Mouse (Mus musculus): ENCODE measurements around the gene Cluh. TPM values are rescaled to one million over a fixed set of nuclear protein-coding genes. Genes with fewer than 3 reads are reported as not detected.

The Cluh gene
- polyA plus RNA-seq, 2 experiments = 14.3 to 29.5 TPM

GRCm38 (mm10) chr11:74672901-74673513, 23.7 kb downstream of the Cluh start:
- Histone ChIP-seq H3K4me1 (replicated peaks; ENCODE audit: control insufficient read depth in 2 of 2, insufficient read depth in 2 of 2, low read length in 1 of 2) (peaks cover 19 to 22% of the 10 kb centered on the region in 2 experiments), H3K4me2 (ENCODE audit: low read depth) (peak overlapping the region; percentile 31), H3K27ac (peak overlapping the region; percentile 29), H3K27me3 (ENCODE audit: control insufficient read depth, insufficient read depth, low read length) (no peaks in the 10 kb centered on the region), H3K9ac (replicated peaks) (no peak overlapping the region; the same call in 1 of the 2 replicates), H3K4me3 (ENCODE audit: insufficient read depth in 1 of 2, low read depth in 2 of 2, low read length in 2 of 2) (no peak overlapping the region), H3K9me3 (ENCODE audit: control insufficient read depth, low read length) (no peaks in the 10 kb centered on the region), H3K36me3 (replicated peaks; ENCODE audit: control insufficient read depth, insufficient read depth, low read depth) (peaks cover 46% of the 10 kb centered on the region)
- WGBS (ENCODE audit: insufficient replicate concordance) = 51% methylated on average over 6 of the region's 6 CpGs
- DNase-seq (ENCODE audit: low read depth in 3 of 3, low spot score in 3 of 3) = no peak
- ATAC-seq (ENCODE audit: insufficient read depth) = peak; percentile 22
- TF ChIP-seq CTCF (IDR thresholded peaks at IDR 0.05; ENCODE audit: low read depth) (no peak), EP300 (IDR thresholded peaks at IDR 0.05; ENCODE audit: low read depth) (no peak)

GRCm38 (mm10) chr11:74673561-74673960, 24.3 kb downstream of the Cluh start:
- H3K36me3 ChIP-seq (replicated peaks; ENCODE audit: control insufficient read depth, insufficient read depth, low read depth) = peaks cover 51% of the 10 kb centered on the region
- WGBS (ENCODE audit: insufficient replicate concordance) = 4% methylated on average over 1 of the region's 1 CpGs
- peak; percentile 51 to 60 (median 52) for DNase-seq (ENCODE audit: low read depth in 3 of 3, low spot score in 3 of 3)

DNA sequence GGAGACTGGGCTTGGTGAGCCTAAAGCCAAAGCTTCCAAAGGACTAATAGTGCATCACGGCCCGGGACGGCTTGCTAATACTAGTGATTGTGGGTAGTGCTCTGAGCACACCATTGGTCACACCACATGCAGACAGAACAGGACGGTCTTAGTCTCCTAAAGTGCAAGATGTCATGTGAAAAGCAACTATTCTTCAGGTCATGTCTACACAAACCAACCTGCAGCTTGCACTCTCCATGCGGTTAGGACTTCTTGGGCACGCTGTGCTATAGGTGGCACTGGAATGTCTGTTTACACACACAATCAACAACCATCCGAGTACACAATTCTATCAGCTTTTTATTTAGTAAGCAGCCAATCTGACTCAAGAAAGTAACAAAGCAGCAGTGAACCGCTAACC, 25.4 kb downstream of the Cluh start:
- H3K4me2 ChIP-seq (ENCODE audit: low read depth) = no peak overlapping the region
- ATAC-seq (ENCODE audit: insufficient read depth) = no peak
- H3K4me3 ChIP-seq (ENCODE audit: insufficient read depth in 1 of 2, low read depth in 2 of 2, low read length in 2 of 2) = no peak overlapping the region
- no peak for DNase-seq (ENCODE audit: low read depth in 3 of 3, low spot score in 3 of 3)
- no peaks in the 10 kb centered on the region for H3K9me3 ChIP-seq (ENCODE audit: control insufficient read depth, low read length)
- peaks cover 19 to 22% of the 10 kb centered on the region in 2 experiments for H3K4me1 ChIP-seq (replicated peaks; ENCODE audit: control insufficient read depth in 2 of 2, insufficient read depth in 2 of 2, low read length in 1 of 2)
- H3K36me3 ChIP-seq (replicated peaks; ENCODE audit: control insufficient read depth, insufficient read depth, low read depth) = peaks cover 61% of the 10 kb centered on the region
- WGBS (ENCODE audit: insufficient replicate concordance) = 92% methylated on average over 8 of the region's 8 CpGs
- no peak overlapping the region for H3K27ac ChIP-seq
- no peaks in the 10 kb centered on the region for H3K27me3 ChIP-seq (ENCODE audit: control insufficient read depth, insufficient read depth, low read length)
- H3K9ac ChIP-seq (replicated peaks) = no peak overlapping the region
- TF ChIP-seq EP300 (IDR thresholded peaks at IDR 0.05; ENCODE audit: low read depth) = no peak
- TF ChIP-seq CTCF (IDR thresholded peaks at IDR 0.05; ENCODE audit: low read depth) = no peak

More at GRCm38 (mm10) chr11:74673561-74673960, 24.3 kb downstream of the Cluh start:
- no peak overlapping the region for H3K4me3 ChIP-seq (ENCODE audit: insufficient read depth in 1 of 2, low read depth in 2 of 2, low read length in 2 of 2)
- no peak overlapping the region; the same call in 1 of the 2 replicates for H3K9ac ChIP-seq (replicated peaks)
- H3K27ac ChIP-seq = peak overlapping the region; percentile 29
- H3K4me1 ChIP-seq (replicated peaks; ENCODE audit: control insufficient read depth in 2 of 2, insufficient read depth in 2 of 2, low read length in 1 of 2) = peaks cover 19 to 22% of the 10 kb centered on the region in 2 experiments
- peak overlapping the region; percentile 31 for H3K4me2 ChIP-seq (ENCODE audit: low read depth)
- no peaks in the 10 kb centered on the region for H3K27me3 ChIP-seq (ENCODE audit: control insufficient read depth, insufficient read depth, low read length)
- TF ChIP-seq EP300 (IDR thresholded peaks at IDR 0.05; ENCODE audit: low read depth) (peak; percentile 80), CTCF (IDR thresholded peaks at IDR 0.05; ENCODE audit: low read depth) (no peak)
- H3K9me3 ChIP-seq (ENCODE audit: control insufficient read depth, low read length) = no peaks in the 10 kb centered on the region
- ATAC-seq (ENCODE audit: insufficient read depth) = peak; percentile 94

DNA sequence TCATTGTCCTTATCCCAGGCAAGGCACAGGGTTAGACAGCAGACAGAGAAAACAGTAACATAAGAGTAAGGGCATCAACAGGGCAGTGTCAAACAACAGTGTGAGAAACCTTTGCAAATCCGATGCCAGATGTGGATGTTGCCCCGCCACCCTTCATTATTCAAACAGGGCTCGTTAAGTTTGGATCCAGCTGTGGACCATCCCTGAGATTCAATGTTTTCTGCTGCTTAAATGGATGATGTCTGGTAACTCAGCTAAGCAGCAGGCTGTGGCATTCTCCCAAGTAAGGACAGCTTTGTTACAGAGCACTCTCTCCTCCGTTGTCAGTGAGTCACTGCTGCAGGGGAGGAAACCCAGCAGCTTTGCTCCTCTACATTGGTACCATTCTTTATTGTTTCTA, 25.9 kb downstream of the Cluh start:
- DNase-seq (ENCODE audit: low read depth in 3 of 3, low spot score in 3 of 3) (no peak), ATAC-seq (ENCODE audit: insufficient read depth) (no peak)
- TF ChIP-seq CTCF (IDR thresholded peaks at IDR 0.05; ENCODE audit: low read depth) = no peak
- TF ChIP-seq EP300 (IDR thresholded peaks at IDR 0.05; ENCODE audit: low read depth) = no peak
- Histone ChIP-seq H3K9ac (replicated peaks) (no peak overlapping the region), H3K4me2 (ENCODE audit: low read depth) (no peak overlapping the region), H3K36me3 (replicated peaks; ENCODE audit: control insufficient read depth, insufficient read depth, low read depth) (peaks cover 60% of the 10 kb centered on the region), H3K4me1 (replicated peaks; ENCODE audit: control insufficient read depth in 2 of 2, insufficient read depth in 2 of 2, low read length in 1 of 2) (peaks cover 19 to 22% of the 10 kb centered on the region in 2 experiments), H3K27ac (no peak overlapping the region), H3K4me3 (ENCODE audit: insufficient read depth in 1 of 2, low read depth in 2 of 2, low read length in 2 of 2) (no peak overlapping the region), H3K9me3 (ENCODE audit: control insufficient read depth, low read length) (no peaks in the 10 kb centered on the region), H3K27me3 (ENCODE audit: control insufficient read depth, insufficient read depth, low read length) (no peaks in the 10 kb centered on the region)
- 78% methylated on average over 4 of the region's 4 CpGs for WGBS (ENCODE audit: insufficient replicate concordance)

- H3K4me2 ChIP-seq (ENCODE audit: low read depth) = no peak overlapping the region
- no peaks in the 10 kb centered on the region for H3K9me3 ChIP-seq (ENCODE audit: control insufficient read depth, low read length)
- no peaks in the 10 kb centered on the region for H3K4me1 ChIP-seq (replicated peaks; ENCODE audit: control insufficient read depth in 2 of 2, insufficient read depth in 2 of 2, low read length in 1 of 2)
- TF ChIP-seq EP300 (IDR thresholded peaks at IDR 0.05; ENCODE audit: low read depth) (no peak), CTCF (IDR thresholded peaks at IDR 0.05; ENCODE audit: low read depth) (no peak)
- DNase-seq (ENCODE audit: low read depth in 3 of 3, low spot score in 3 of 3) (no peak), ATAC-seq (ENCODE audit: insufficient read depth) (no peak)
- no peaks in the 10 kb centered on the region for H3K27me3 ChIP-seq (ENCODE audit: control insufficient read depth, insufficient read depth, low read length)
- peaks cover 42% of the 10 kb centered on the region for H3K36me3 ChIP-seq (replicated peaks; ENCODE audit: control insufficient read depth, insufficient read depth, low read depth)
- WGBS (ENCODE audit: insufficient replicate concordance) = 62% methylated on average over 1 of the region's 1 CpGs
- H3K9ac ChIP-seq (replicated peaks) = no peak overlapping the region
- no peak overlapping the region for H3K4me3 ChIP-seq (ENCODE audit: insufficient read depth in 1 of 2, low read depth in 2 of 2, low read length in 2 of 2)
- H3K27ac ChIP-seq = no peak overlapping the region
Observed at GRCm38 (mm10) chr11:74692151-74692550, 42.9 kb downstream of the Cluh start.

All from liver, embryonic 14.5 days (tissue).